Mouse (Mus musculus) stomach, postnatal 0 days (tissue): ENCODE data around the gene Brsk2. TPM values are rescaled to one million over a fixed set of nuclear protein-coding genes. Genes with fewer than 3 reads are reported as not detected.

Experiments
- ATAC-seq: fragments of 200-750 bp; cut with Nextera tagmentation; 2 replicates; pipeline ENCODE4 v1.8.0; 2017; ENCODE audit not compliant: low FRiP score, low TSS enrichment
- DNase-seq: peaks from one replicate; pipeline ENCODE4 v3.0.0-alpha.2; 2016; ENCODE audit warnings: low spot score
- H3K27ac ChIP-seq: fragments of 300-500 bp; sonication (generic); replicated peaks from 2 replicates; pipeline ENCODE4 v1.5.1; 2014; ENCODE audit warnings: mild to moderate bottlenecking, control low read depth
- H3K27me3 ChIP-seq: fragments of 300-500 bp; sonication (generic); 2 replicates; pipeline ENCODE4 v1.6.1; 2014; ENCODE audit warnings: low read length; ENCODE audit not compliant: control insufficient read depth, insufficient read depth
- H3K36me3 ChIP-seq: fragments of 300-500 bp; sonication (generic); 2 replicates; pipeline ENCODE4 v1.6.1; 2014; ENCODE audit warnings: low read length, mixed read lengths; ENCODE audit not compliant: control insufficient read depth, insufficient read depth
- H3K4me1 ChIP-seq: fragments of 300-500 bp; sonication (generic); replicated peaks from 2 replicates; pipeline ENCODE4 v1.6.1; 2014; ENCODE audit warnings: antibody characterized with exemption; ENCODE audit not compliant: control insufficient read depth, insufficient read depth
- H3K4me2 ChIP-seq: fragments of 300-500 bp; sonication (generic); replicated peaks from 2 replicates; pipeline ENCODE4 v1.6.1; 2014; ENCODE audit warnings: low read depth, mild to moderate bottlenecking, control low read depth, moderate library complexity
- H3K4me3 ChIP-seq: fragments of 300-500 bp; sonication (generic); 2 replicates; pipeline ENCODE4 v1.5.1; 2014; ENCODE audit warnings: low read depth, low read length, control low read depth
- H3K9ac ChIP-seq: fragments of 300-500 bp; sonication (generic); 2 replicates; pipeline ENCODE4 v1.6.1; 2014; ENCODE audit warnings: mild to moderate bottlenecking, low read length, control low read depth, mixed read lengths
- H3K9me3 ChIP-seq: fragments of 300-500 bp; sonication (generic); 2 replicates; pipeline ENCODE4 v1.6.1; 2016; ENCODE audit warnings: low read length; ENCODE audit not compliant: control insufficient read depth
- CTCF ChIP-seq: IDR thresholded peaks from 2 replicates; pipeline ENCODE4 v1.5.1; 2016; ENCODE audit warnings: antibody characterized with exemption, low read depth, mild to moderate bottlenecking, moderate library complexity
- EP300 ChIP-seq: optimal IDR thresholded peaks from 2 replicates; pipeline ENCODE3; 2016; ENCODE audit warnings: antibody characterized with exemption
- WGBS: fragments of 180-500 bp; shearing (Covaris S2); extraction: QIAGEN DNeasy Blood & Tissue Kit; methylation state at CpG from one replicate; pipeline ENCODE4 v1.1.7; 2014; 5-methylcytosine and 5-hydroxymethylcytosine counted together
- polyA plus RNA-seq: library from polyadenylated mRNA; unstranded; fragments of >200 nt; fragmentation: Nextera tagmentation; extraction: Ambion mirVana; gene quantifications from 2 replicates; pipeline ENCODE4 v1.2.1, GENCODE M21; 2015

Brsk2 gene
- polyA plus RNA-seq, 1 experiment from 2014 or later = 0.62 TPM

- Histone ChIP-seq H3K4me3 (no peak overlapping the region), H3K4me2 (no peak overlapping the region), H3K27me3 (no peaks in the 10 kb centered on the region), H3K4me1 (no peaks in the 10 kb centered on the region), H3K9me3 (no peaks in the 10 kb centered on the region), H3K9ac (no peak overlapping the region), H3K27ac (no peak overlapping the region), H3K36me3 (no peaks in the 10 kb centered on the region)
- no peak for TF ChIP-seq EP300
- no peak for TF ChIP-seq CTCF
- DNase-seq (no peak), ATAC-seq (no peak)
- WGBS = 90% methylated on average over 2 of the region's 2 CpGs
These were observed 8.7 kb downstream of the Brsk2 start for GRCm38 (mm10) chr7:141958211-141958610.

- no peak for ATAC-seq
- Histone ChIP-seq H3K27ac (no peak overlapping the region), H3K9ac (no peak overlapping the region), H3K27me3 (no peaks in the 10 kb centered on the region), H3K9me3 (no peaks in the 10 kb centered on the region), H3K36me3 (no peaks in the 10 kb centered on the region), H3K4me2 (no peak overlapping the region), H3K4me1 (no peaks in the 10 kb centered on the region), H3K4me3 (no peak overlapping the region)
- DNase-seq = peak; percentile 64
- TF ChIP-seq CTCF (0 out of 2 replicates have a peak, but pooled peaks have one; percentile 17), EP300 (no peak)
- WGBS = 73% methylated on average over 1 of the region's 1 CpGs
These were observed 9.6 kb downstream of the Brsk2 start for GRCm38 (mm10) chr7:141959133-141959532.

- H3K9ac ChIP-seq = no peak overlapping the region
- H3K4me3 ChIP-seq = no peak overlapping the region
- no peak overlapping the region for H3K27ac ChIP-seq
- H3K27me3 ChIP-seq = no peaks in the 10 kb centered on the region
- no peaks in the 10 kb centered on the region for H3K4me1 ChIP-seq
- no peak overlapping the region for H3K4me2 ChIP-seq
- WGBS = 80% methylated on average over 2 of the region's 2 CpGs
- TF ChIP-seq CTCF (no peak), EP300 (no peak)
- no peaks in the 10 kb centered on the region for H3K9me3 ChIP-seq
- ATAC-seq (no peak), DNase-seq (no peak)
- no peaks in the 10 kb centered on the region for H3K36me3 ChIP-seq
These were observed 11.4 kb downstream of the Brsk2 start for GRCm38 (mm10) chr7:141960926-141961325.

DNA sequence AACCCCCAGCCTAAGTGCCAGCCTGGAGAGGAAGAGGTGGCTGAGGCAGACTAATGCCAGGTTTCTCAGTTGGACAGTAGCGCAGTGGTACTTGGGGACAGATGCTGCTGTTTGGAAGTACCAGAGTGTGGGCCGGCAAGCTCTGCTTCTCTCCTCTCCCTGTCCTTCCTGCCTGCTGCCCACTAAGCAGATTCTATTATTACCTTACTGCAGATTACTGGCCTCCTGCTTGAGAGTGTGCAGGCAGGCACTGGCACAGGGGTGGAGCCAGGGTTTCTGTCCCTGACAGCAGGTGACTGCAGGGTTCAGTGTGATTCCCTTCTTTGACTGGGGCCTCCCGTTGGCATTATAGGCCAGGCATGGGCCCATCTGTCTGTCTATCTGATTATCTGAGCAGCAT, 11.9 kb downstream of the Brsk2 start:
- Histone ChIP-seq H3K9ac (no peak overlapping the region), H3K4me1 (no peaks in the 10 kb centered on the region), H3K27ac (no peak overlapping the region), H3K9me3 (no peaks in the 10 kb centered on the region), H3K36me3 (no peaks in the 10 kb centered on the region), H3K4me2 (no peak overlapping the region), H3K4me3 (no peak overlapping the region), H3K27me3 (no peaks in the 10 kb centered on the region)
- ATAC-seq = no peak
- no peak for DNase-seq
- TF ChIP-seq CTCF (no peak), EP300 (no peak)
- 81% methylated on average over 3 of the region's 3 CpGs for WGBS

DNA sequence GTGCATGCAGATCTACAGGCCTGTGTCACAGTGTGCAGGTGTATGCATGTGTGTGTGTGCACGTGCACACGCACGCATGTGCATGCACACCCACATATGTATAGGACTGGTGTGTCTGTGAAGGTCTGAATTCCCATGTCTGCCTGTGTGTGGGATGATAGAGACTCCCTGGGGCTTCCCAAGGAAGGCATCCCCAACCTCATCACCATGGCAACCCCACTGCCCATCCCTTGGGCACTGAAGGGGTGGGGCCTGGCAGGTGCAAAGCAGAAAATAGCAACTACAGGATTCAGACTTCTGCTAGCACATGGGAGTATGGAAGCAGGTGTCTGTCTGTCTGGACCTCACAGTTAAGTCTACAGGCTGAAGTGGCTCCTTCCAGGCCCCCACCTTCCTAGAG, 13.0 kb downstream of the Brsk2 start:
- Histone ChIP-seq H3K4me2 (no peak overlapping the region), H3K27me3 (no peaks in the 10 kb centered on the region), H3K27ac (no peak overlapping the region), H3K9ac (no peak overlapping the region), H3K9me3 (no peaks in the 10 kb centered on the region), H3K4me3 (no peak overlapping the region), H3K4me1 (no peaks in the 10 kb centered on the region), H3K36me3 (no peaks in the 10 kb centered on the region)
- WGBS = 84% methylated on average over 3 of the region's 3 CpGs
- DNase-seq = no peak
- TF ChIP-seq EP300 = no peak
- no peak for ATAC-seq

GRCm38 (mm10) chr7:141966281-141966680, 16.7 kb downstream of the Brsk2 start:
- H3K27me3 ChIP-seq = no peaks in the 10 kb centered on the region

More at GRCm38 (mm10) chr7:141966281-141966680, 16.7 kb downstream of the Brsk2 start:
- WGBS = 62% methylated on average over 2 of the region's 2 CpGs
- TF ChIP-seq CTCF (no peak), EP300 (no peak)
- Histone ChIP-seq H3K4me2 (no peak overlapping the region), H3K36me3 (no peaks in the 10 kb centered on the region), H3K4me1 (no peaks in the 10 kb centered on the region), H3K4me3 (no peak overlapping the region), H3K27ac (no peak overlapping the region), H3K9me3 (no peaks in the 10 kb centered on the region), H3K9ac (no peak overlapping the region)
- ATAC-seq = no peak
- DNase-seq = no peak
